Mouse (Mus musculus): ENCODE measurements around the gene Cd300e. TPM values are rescaled to one million over a fixed set of nuclear protein-coding genes. Genes with fewer than 3 reads are reported as not detected.

Gene Cd300e
- polyA plus RNA-seq, 1 experiment from 2014 or later = not detected

DNA sequence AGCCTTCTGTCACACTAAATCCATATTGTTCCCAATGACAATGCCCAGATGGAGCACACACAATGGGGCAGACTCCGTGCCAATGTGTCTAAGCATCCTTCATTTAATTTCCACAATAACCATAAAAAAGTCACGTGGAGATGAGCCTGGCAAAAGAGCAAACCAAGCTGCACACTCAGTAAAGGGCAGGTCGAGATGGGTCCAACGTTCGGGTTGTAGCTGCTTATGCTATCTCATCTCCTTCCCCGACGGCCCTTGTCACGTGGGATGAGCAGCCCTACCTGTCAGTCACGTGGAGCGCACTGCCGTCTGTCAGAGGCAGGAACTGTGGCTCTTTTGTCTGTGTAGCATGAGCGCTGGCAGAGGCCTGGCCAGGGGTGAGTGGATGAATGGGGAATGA, 22.6 kb upstream of the Cd300e start:
- Histone ChIP-seq H3K4me2 (ENCODE audit: low read length) (no peak overlapping the region), H3K9me3 (ENCODE audit: control insufficient read depth, low read length) (no peaks in the 10 kb centered on the region), H3K4me1 (replicated peaks; ENCODE audit: control insufficient read depth, insufficient read depth, low read length) (peaks cover 6% of the 10 kb centered on the region; the same call in 1 of the 2 replicates), H3K27ac (ENCODE audit: low read length) (no peak overlapping the region), H3K36me3 (ENCODE audit: control insufficient read depth, insufficient read depth) (no peaks in the 10 kb centered on the region), H3K9ac (replicated peaks; ENCODE audit: low read depth, low read length) (no peak overlapping the region), H3K4me3 (replicated peaks; ENCODE audit: low read length) (no peak overlapping the region), H3K27me3 (replicated peaks; ENCODE audit: control insufficient read depth, insufficient read depth, low read length) (peaks cover 3% of the 10 kb centered on the region; the same call in 1 of the 2 replicates)
- ATAC-seq = no peak
- WGBS = 16% methylated on average over 12 of the region's 12 CpGs

DNA sequence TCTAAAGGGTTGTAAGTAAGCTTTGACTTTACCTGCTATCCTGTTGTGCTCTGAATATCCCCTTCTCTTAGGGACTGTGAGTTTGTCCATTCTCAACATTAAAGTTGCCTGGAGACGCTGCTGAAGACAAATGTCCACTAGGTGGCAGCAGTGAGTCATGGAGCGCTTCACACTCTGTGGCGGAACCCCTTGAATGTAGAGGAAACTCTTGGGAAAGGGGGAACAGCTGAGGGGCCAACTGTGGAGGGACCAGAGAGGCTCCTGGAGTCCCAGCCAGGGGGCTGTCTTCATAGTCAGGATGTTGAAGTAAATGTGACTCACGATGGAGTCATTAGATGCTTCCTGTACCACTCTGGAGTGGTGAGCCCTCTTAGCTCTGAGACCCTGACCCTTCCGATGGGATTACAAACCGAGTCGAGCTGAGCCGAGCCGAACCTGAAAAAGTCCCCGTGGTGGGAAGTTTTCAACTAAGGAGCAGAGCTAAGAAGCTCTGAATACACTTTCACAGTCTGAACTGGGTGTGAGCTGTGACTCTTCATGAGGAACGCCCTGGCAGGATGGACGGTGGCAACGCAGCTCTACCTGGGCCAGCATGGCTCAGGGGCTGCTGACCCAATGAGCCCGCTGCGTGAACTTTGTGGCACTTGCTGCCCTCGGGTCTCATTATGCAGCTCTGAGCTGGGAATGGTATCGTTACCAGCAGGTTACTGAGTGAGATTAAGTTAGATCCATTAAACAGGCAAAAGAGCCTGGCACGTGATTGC, 21.6 kb upstream of the Cd300e start:
- Histone ChIP-seq H3K27me3 (replicated peaks; ENCODE audit: control insufficient read depth, insufficient read depth, low read length) (peaks cover 3% of the 10 kb centered on the region; the same call in 1 of the 2 replicates), H3K4me3 (replicated peaks; ENCODE audit: low read length) (no peak overlapping the region), H3K9ac (replicated peaks; ENCODE audit: low read depth, low read length) (no peak overlapping the region), H3K4me2 (ENCODE audit: low read length) (no peak overlapping the region), H3K4me1 (replicated peaks; ENCODE audit: control insufficient read depth, insufficient read depth, low read length) (peaks cover 6% of the 10 kb centered on the region; the same call in 1 of the 2 replicates), H3K27ac (ENCODE audit: low read length) (no peak overlapping the region), H3K36me3 (ENCODE audit: control insufficient read depth, insufficient read depth) (no peaks in the 10 kb centered on the region), H3K9me3 (ENCODE audit: control insufficient read depth, low read length) (no peaks in the 10 kb centered on the region)
- WGBS = 37% methylated on average over 18 of the region's 18 CpGs
- ATAC-seq = peak; percentile 57

DNA sequence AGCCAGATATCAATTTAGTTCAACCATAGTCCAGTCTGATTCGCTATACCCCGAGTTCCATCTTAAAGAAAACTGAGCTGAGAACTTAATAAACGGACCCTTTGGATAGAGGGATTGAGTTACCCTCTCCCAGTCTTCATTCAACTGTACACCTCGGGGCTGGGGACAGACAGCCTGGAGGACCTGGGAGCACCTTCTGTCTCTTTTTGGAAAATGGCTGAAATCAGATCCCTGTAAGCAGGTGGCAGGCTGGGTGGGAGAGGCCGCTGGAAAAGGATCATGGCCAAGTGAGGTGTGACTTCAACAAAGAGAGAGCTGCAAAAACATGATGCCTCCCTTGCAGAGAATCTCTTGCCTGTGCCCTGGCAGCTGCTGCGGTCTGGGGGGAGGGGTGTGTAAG, 20.2 kb upstream of the Cd300e start:
- WGBS = 74% methylated on average over 6 of the region's 6 CpGs
- H3K4me3 ChIP-seq (replicated peaks; ENCODE audit: low read length) = no peak overlapping the region
- no peak overlapping the region for H3K4me2 ChIP-seq (ENCODE audit: low read length)
- no peak for ATAC-seq
- no peak overlapping the region for H3K9ac ChIP-seq (replicated peaks; ENCODE audit: low read depth, low read length)
- H3K27me3 ChIP-seq (replicated peaks; ENCODE audit: control insufficient read depth, insufficient read depth, low read length) = peaks cover 3% of the 10 kb centered on the region; the same call in 1 of the 2 replicates
- no peak overlapping the region for H3K27ac ChIP-seq (ENCODE audit: low read length)
- H3K4me1 ChIP-seq (replicated peaks; ENCODE audit: control insufficient read depth, insufficient read depth, low read length) = peaks cover 6% of the 10 kb centered on the region; the same call in 1 of the 2 replicates
- no peaks in the 10 kb centered on the region for H3K9me3 ChIP-seq (ENCODE audit: control insufficient read depth, low read length)
- no peaks in the 10 kb centered on the region for H3K36me3 ChIP-seq (ENCODE audit: control insufficient read depth, insufficient read depth)

DNA sequence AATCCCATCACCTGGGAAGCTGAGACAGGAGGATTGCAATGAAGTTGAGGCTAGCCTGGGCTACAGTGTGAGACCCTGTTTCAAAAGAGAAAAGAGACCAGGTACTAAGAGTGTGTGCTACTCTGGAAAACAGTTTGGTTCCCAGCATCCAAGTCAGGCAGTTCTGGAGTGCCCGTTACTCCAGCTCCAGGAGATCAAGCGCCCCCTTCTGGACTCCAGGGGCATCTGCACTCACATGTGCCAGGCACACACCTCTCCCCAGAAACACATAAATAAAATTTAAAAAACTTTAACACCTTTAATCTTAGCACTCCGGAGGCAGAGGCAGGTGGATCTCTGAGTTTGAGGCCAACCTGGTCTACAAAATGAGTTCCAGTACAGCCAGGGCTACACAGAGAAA, 19.4 kb upstream of the Cd300e start:
- Histone ChIP-seq H3K36me3 (ENCODE audit: control insufficient read depth, insufficient read depth) (no peaks in the 10 kb centered on the region), H3K27me3 (replicated peaks; ENCODE audit: control insufficient read depth, insufficient read depth, low read length) (peaks cover 3% of the 10 kb centered on the region; the same call in 1 of the 2 replicates), H3K4me2 (ENCODE audit: low read length) (no peak overlapping the region), H3K27ac (ENCODE audit: low read length) (no peak overlapping the region), H3K9ac (replicated peaks; ENCODE audit: low read depth, low read length) (no peak overlapping the region), H3K9me3 (ENCODE audit: control insufficient read depth, low read length) (no peaks in the 10 kb centered on the region), H3K4me3 (replicated peaks; ENCODE audit: low read length) (no peak overlapping the region), H3K4me1 (replicated peaks; ENCODE audit: control insufficient read depth, insufficient read depth, low read length) (peaks cover 6% of the 10 kb centered on the region; the same call in 1 of the 2 replicates)
- WGBS = 72% methylated on average over 3 of the region's 3 CpGs
- no peak for ATAC-seq

DNA sequence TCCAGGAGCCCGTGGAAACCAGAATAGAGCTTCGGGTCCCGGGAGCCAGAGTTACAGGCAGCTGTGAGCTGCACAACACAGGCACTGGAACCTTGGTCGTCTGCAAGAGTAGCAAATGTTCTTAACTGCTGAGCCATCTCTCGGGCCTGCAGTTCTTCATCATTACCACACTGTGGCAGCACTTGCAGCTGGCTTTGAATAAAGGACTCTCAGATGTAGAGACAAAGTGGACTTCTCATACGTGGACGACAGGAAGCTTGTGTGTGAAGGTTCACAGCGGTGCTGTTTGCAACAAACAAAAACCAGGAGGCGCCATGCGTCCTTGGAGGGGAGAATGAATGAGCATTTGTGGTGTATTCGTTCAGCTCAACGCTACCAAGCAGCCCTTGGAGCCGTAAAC, 18.9 kb upstream of the Cd300e start:
- no peak for ATAC-seq
- H3K4me2 ChIP-seq (ENCODE audit: low read length) = no peak overlapping the region
- no peaks in the 10 kb centered on the region for H3K9me3 ChIP-seq (ENCODE audit: control insufficient read depth, low read length)
- H3K27me3 ChIP-seq (replicated peaks; ENCODE audit: control insufficient read depth, insufficient read depth, low read length) = peaks cover 3% of the 10 kb centered on the region; the same call in 1 of the 2 replicates
- H3K4me1 ChIP-seq (replicated peaks; ENCODE audit: control insufficient read depth, insufficient read depth, low read length) = peaks cover 6% of the 10 kb centered on the region; the same call in 1 of the 2 replicates
- H3K9ac ChIP-seq (replicated peaks; ENCODE audit: low read depth, low read length) = no peak overlapping the region
- H3K36me3 ChIP-seq (ENCODE audit: control insufficient read depth, insufficient read depth) = no peaks in the 10 kb centered on the region
- H3K4me3 ChIP-seq (replicated peaks; ENCODE audit: low read length) = no peak overlapping the region
- no peak overlapping the region for H3K27ac ChIP-seq (ENCODE audit: low read length)
- 33% methylated on average over 13 of the region's 13 CpGs for WGBS

DNA sequence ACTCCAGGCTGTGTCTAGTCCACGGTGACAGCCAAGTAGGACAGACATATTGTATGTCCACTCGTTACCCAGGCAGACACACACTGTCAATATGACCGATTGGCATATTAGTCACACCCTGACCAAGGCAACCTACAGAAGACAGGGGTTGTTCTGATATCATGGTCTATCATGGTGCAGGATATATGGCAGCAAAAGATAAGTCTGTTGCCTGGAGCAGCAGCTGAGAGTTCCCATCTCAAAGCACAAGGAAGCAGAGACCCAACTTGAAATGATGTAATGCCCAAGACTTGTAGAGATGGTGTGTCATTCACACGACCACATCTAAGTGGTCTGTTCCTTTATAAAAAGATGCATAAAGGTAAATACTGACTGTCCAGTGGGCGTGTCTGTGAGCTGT, 16.7 kb upstream of the Cd300e start:
- WGBS = 79% methylated on average over 5 of the region's 5 CpGs
- Histone ChIP-seq H3K9ac (replicated peaks; ENCODE audit: low read depth, low read length) (no peak overlapping the region), H3K27ac (ENCODE audit: low read length) (no peak overlapping the region), H3K4me1 (replicated peaks; ENCODE audit: control insufficient read depth, insufficient read depth, low read length) (no peaks in the 10 kb centered on the region), H3K4me2 (ENCODE audit: low read length) (no peak overlapping the region), H3K4me3 (replicated peaks; ENCODE audit: low read length) (no peak overlapping the region), H3K36me3 (ENCODE audit: control insufficient read depth, insufficient read depth) (no peaks in the 10 kb centered on the region), H3K9me3 (ENCODE audit: control insufficient read depth, low read length) (no peaks in the 10 kb centered on the region), H3K27me3 (replicated peaks; ENCODE audit: control insufficient read depth, insufficient read depth, low read length) (peaks cover 1% of the 10 kb centered on the region; the same call in 1 of the 2 replicates)
- no peak for ATAC-seq

DNA sequence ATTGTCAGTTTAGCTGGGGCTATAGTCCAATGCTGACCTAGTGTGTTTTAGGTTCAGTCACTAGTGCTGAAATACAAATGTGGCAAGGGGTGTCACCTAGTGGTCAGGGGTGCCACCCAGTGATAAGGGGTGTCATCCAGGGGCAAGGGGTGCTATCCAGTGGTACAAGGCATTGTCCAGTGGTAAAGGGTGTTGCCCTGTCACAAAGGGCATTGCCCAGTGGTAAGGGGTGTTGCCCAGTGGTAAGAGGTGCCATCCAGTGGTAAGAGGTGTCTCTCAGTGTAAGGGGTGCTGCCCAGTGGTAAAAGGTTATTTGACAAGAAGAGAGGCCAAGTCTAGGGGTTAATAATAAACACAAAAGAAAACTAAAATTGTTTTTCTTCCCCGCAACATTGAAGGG, 15.5 kb upstream of the Cd300e start:
- no peak for ATAC-seq
- Histone ChIP-seq H3K4me1 (replicated peaks; ENCODE audit: control insufficient read depth, insufficient read depth, low read length) (no peaks in the 10 kb centered on the region), H3K27me3 (replicated peaks; ENCODE audit: control insufficient read depth, insufficient read depth, low read length) (no peaks in the 10 kb centered on the region), H3K27ac (ENCODE audit: low read length) (no peak overlapping the region), H3K4me2 (ENCODE audit: low read length) (no peak overlapping the region), H3K4me3 (replicated peaks; ENCODE audit: low read length) (no peak overlapping the region), H3K9me3 (ENCODE audit: control insufficient read depth, low read length) (no peaks in the 10 kb centered on the region), H3K9ac (replicated peaks; ENCODE audit: low read depth, low read length) (no peak overlapping the region), H3K36me3 (ENCODE audit: control insufficient read depth, insufficient read depth) (no peaks in the 10 kb centered on the region)
- WGBS = 97% methylated on average over 1 of the region's 1 CpGs

DNA sequence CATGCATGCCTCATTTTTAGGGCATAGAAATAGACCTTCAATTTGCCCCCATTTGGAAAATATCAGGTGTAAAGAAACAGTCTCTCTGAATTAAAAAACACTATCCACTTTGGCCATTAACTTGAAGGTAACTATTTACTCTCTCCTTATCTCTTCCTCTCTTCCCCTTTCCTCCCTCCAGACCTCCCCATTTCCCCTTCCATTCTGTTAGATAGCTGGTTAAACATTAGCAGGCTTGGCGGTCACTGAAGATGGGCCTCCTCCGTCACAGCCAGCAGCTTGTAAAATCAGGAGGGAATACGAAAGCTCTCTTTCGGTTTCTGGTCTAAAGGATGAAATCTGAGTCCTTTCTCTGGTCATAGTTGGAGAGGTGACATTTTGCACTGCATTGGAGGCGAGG, 13.9 kb upstream of the Cd300e start:
- Histone ChIP-seq H3K4me2 (ENCODE audit: low read length) (no peak overlapping the region), H3K27me3 (replicated peaks; ENCODE audit: control insufficient read depth, insufficient read depth, low read length) (no peaks in the 10 kb centered on the region), H3K27ac (ENCODE audit: low read length) (no peak overlapping the region), H3K9me3 (ENCODE audit: control insufficient read depth, low read length) (no peaks in the 10 kb centered on the region), H3K36me3 (ENCODE audit: control insufficient read depth, insufficient read depth) (no peaks in the 10 kb centered on the region), H3K4me3 (replicated peaks; ENCODE audit: low read length) (no peak overlapping the region), H3K4me1 (replicated peaks; ENCODE audit: control insufficient read depth, insufficient read depth, low read length) (peaks cover 7% of the 10 kb centered on the region), H3K9ac (replicated peaks; ENCODE audit: low read depth, low read length) (no peak overlapping the region)
- no peak for ATAC-seq
- WGBS = 87% methylated on average over 5 of the region's 5 CpGs

DNA sequence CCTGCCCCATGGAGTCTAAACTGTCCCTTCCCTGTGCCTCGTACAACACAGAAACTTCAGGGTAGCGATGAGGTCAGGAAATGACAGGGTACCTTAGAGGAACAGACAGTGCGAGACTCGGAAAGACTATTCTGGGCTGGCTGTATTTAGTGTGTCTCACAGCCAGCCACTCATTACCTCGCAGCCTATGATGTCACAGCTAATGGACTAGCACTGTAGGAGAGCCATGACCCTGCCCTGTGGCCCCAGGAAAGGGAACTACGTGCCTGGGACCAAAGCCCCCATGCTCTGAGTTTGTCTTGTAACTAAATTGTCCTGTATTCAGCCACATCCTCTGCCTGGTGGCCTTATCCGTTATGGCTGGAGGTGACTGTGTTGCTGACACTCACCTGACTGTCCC, 13.4 kb upstream of the Cd300e start:
- Histone ChIP-seq H3K4me1 (replicated peaks; ENCODE audit: control insufficient read depth, insufficient read depth, low read length) (peaks cover 7% of the 10 kb centered on the region), H3K9ac (replicated peaks; ENCODE audit: low read depth, low read length) (no peak overlapping the region), H3K27me3 (replicated peaks; ENCODE audit: control insufficient read depth, insufficient read depth, low read length) (no peaks in the 10 kb centered on the region), H3K36me3 (ENCODE audit: control insufficient read depth, insufficient read depth) (no peaks in the 10 kb centered on the region), H3K9me3 (ENCODE audit: control insufficient read depth, low read length) (no peaks in the 10 kb centered on the region), H3K4me3 (replicated peaks; ENCODE audit: low read length) (no peak overlapping the region), H3K27ac (ENCODE audit: low read length) (no peak overlapping the region), H3K4me2 (ENCODE audit: low read length) (no peak overlapping the region)
- ATAC-seq = no peak
- 80% methylated on average over 7 of the region's 7 CpGs for WGBS

All from forebrain, embryonic 16.5 days (tissue).